Mouse (Mus musculus): Measurements from ENCODE around the gene Nfia.

- TF ChIP-seq CTCF (IDR thresholded peaks at IDR 0.05; ENCODE audit: borderline replicate concordance, insufficient read depth, low read length) = no peak
- no peak for TF ChIP-seq POLR2A (IDR thresholded peaks at IDR 0.05; ENCODE audit: low read depth, low read length)
Measured at GRCm38 (mm10) chr4:97944309-97944708, 171.8 kb downstream of the Nfia start.

Measured in embryonic fibroblast, embryonic 13.5 days (primary cell).